Mouse (Mus musculus): ENCODE results near the gene Wdr62.
"Not testable (repeated sequence)": the region's sequence is repeated elsewhere in the genome, so short reads cannot be mapped to it uniquely, and the experiment has no call there.

The Wdr62 gene

GRCm38 (mm10) chr7:30265531-30265930, 14.7 kb downstream of the Wdr62 start:
- DNase-seq (ENCODE audit: low spot score), result no peak

GRCm38 (mm10) chr7:30265041-30265440, 15.2 kb downstream of the Wdr62 start:
- no peak for DNase-seq (ENCODE audit: low spot score)

- DNase-seq (ENCODE audit: low spot score), result no peak
Observed at GRCm38 (mm10) chr7:30251956-30252954, 28.0 kb downstream of the Wdr62 start.

- DNase-seq (ENCODE audit: low spot score), result not testable (repeated sequence)
Observed at GRCm38 (mm10) chr7:30237374-30237773, 42.8 kb downstream of the Wdr62 start.

GRCm38 (mm10) chr7:30235625-30236024, 44.6 kb downstream of the Wdr62 start, which contains the start of gene Ovol3:
Ovol3 (minus strand) TSS chr7:30235725.
- DNase-seq (ENCODE audit: low spot score), result no peak

GRCm38 (mm10) chr7:30235091-30235490, 45.1 kb downstream of the Wdr62 start:
- DNase-seq (ENCODE audit: low spot score), result no peak

- DNase-seq (ENCODE audit: low spot score), result no peak
Observed at GRCm38 (mm10) chr7:30234276-30234858, 45.9 kb downstream of the Wdr62 start.

GRCm38 (mm10) chr7:30233387-30233786, 46.8 kb downstream of the Wdr62 start:
- no peak for DNase-seq (ENCODE audit: low spot score)

GRCm38 (mm10) chr7:30232631-30233148, 47.5 kb downstream of the Wdr62 start:
- peak; percentile 53 for DNase-seq (ENCODE audit: low spot score)

GRCm38 (mm10) chr7:30231669-30232454, 48.4 kb downstream of the Wdr62 start, which contains the start of the genes Polr2i and Tbcb:
Polr2i (plus strand) TSS chr7:30231948.
Tbcb (minus strand) TSS chr7:30232272.
- peak; percentile 92 for DNase-seq (ENCODE audit: low spot score)

GRCm38 (mm10) chr7:30231328-30231668, 48.9 kb downstream of the Wdr62 start:
- DNase-seq (ENCODE audit: low spot score), result no peak

- no peak for DNase-seq (ENCODE audit: low spot score)
Observed at GRCm38 (mm10) chr7:30224206-30224605, 56.0 kb downstream of the Wdr62 start.

GRCm38 (mm10) chr7:30222205-30222604, 58.0 kb downstream of the Wdr62 start:
- DNase-seq (ENCODE audit: low spot score), result no peak

GRCm38 (mm10) chr7:30221433-30221832, 58.8 kb downstream of the Wdr62 start:
- no peak for DNase-seq (ENCODE audit: low spot score)

- DNase-seq (ENCODE audit: low spot score), result no peak
Observed at GRCm38 (mm10) chr7:30220008-30220356, 60.2 kb downstream of the Wdr62 start.

GRCm38 (mm10) chr7:30219293-30220007, 60.8 kb downstream of the Wdr62 start:
- DNase-seq (ENCODE audit: low spot score), result no peak

GRCm38 (mm10) chr7:30217277-30217676, 62.9 kb downstream of the Wdr62 start:
- no peak for DNase-seq (ENCODE audit: low spot score)

- DNase-seq (ENCODE audit: low spot score), result peak; percentile 56
Observed at GRCm38 (mm10) chr7:30216723-30217151, 63.5 kb downstream of the Wdr62 start.

GRCm38 (mm10) chr7:30215875-30216274, 64.3 kb downstream of the Wdr62 start:
- DNase-seq (ENCODE audit: low spot score), result no peak

GRCm38 (mm10) chr7:30213881-30214280, 66.3 kb downstream of the Wdr62 start:
- no peak for DNase-seq (ENCODE audit: low spot score)

- DNase-seq (ENCODE audit: low spot score), result no peak
Observed at GRCm38 (mm10) chr7:30211025-30211424, 69.2 kb downstream of the Wdr62 start.
